Mouse (Mus musculus) heart, adult 2 months (tissue): ENCODE measurements around the gene Bcl2l10.

Experiments
- CTCF ChIP-seq: fragments of 200-600 bp; IDR thresholded peaks from 2 replicates; pipeline ENCODE4 v1.8.1; 2022; ENCODE audit warnings: antibody characterized with exemption, mild to moderate bottlenecking, moderate library complexity
- EP300 ChIP-seq: fragments of 200-500 bp; IDR thresholded peaks from 2 replicates; pipeline ENCODE4 v1.6.1; 2011; ENCODE audit warnings: low read depth, low read length, control low read depth; ENCODE audit not compliant: insufficient read depth
- POLR2A ChIP-seq: fragments of 200-500 bp; IDR thresholded peaks from 2 replicates; pipeline ENCODE4 v1.6.1; 2011; ENCODE audit warnings: mild to moderate bottlenecking, low read depth, low read length, control low read depth; ENCODE audit not compliant: insufficient read depth

DNA sequence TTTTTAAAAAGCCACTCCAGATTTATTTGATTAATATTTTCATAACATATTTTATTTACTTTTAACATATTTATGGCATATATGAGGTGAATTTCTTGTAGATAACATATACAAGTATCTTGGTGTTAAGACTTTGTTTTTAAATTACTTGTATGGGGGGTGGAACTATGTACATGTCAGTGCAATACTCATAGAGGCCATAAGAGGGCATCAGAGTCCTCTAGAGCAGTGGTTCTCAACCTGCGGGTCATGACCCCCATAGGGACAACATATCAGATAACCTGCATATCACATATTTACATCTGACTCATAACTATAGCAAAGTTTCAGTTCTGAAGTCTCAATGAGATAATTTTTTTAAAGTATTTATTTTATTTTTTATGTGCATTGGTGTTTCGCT lies 48.2 kb upstream of the Bcl2l10 start:
- TF ChIP-seq POLR2A (no peak), EP300 (no peak), CTCF (peak; percentile 66)
